Mouse (Mus musculus): Measurements from ENCODE around the gene Klhdc8a. TPM values are rescaled to one million over a fixed set of nuclear protein-coding genes. Genes with fewer than 3 reads are reported as not detected.
A peak's percentile ranks its signal among the peaks of the same experiment; 100 is the strongest.

Gene Klhdc8a
- polyA plus RNA-seq (2014; fragmentation: Nextera tagmentation; extraction: Ambion mirVana) = 1.3 and 1.4 TPM in 2 replicates

DNA sequence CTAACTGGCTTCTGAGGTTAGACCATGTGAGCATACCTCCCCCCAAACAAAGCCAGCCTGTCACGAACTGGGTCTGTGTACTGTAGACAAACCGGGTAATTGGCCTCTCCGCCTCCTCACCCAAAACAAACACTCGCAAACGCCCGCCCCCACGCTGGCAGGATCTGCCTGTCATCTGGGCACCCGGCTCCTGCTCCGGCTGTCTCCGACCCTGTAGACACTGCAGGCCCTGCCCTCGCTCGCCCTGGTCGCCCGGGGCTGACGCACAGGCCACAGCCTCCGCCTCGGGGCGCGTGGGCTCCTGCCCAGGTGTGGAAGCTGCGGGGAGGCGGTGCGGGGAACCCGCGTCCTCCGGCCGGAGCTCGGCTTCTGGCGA lies at the start of gene Klhdc8a:
Gene Klhdc8a, plus strand, starts transcription at position 202 of the 376 bp plus-strand sequence.
- ATAC-seq (ENCODE audit: low FRiP score, low TSS enrichment) = peak; percentile 51
- 1% methylated on average over 28 of the region's 28 CpGs for WGBS
- peaks cover 4% of the 10 kb centered on the region; the same call in 1 of the 2 replicates for H3K4me1 ChIP-seq (ENCODE audit: control insufficient read depth, insufficient read depth, low read length)
- no peaks in the 10 kb centered on the region for H3K36me3 ChIP-seq (ENCODE audit: control insufficient read depth, insufficient read depth, low read length)
- H3K9me3 ChIP-seq (ENCODE audit: control insufficient read depth, low read length) = no peaks in the 10 kb centered on the region
- peak within 1 kb of the TSS; percentile 58 for H3K4me3 ChIP-seq (ENCODE audit: low read length)
- H3K4me2 ChIP-seq (replicated peaks; ENCODE audit: low read depth, low read length) = peak within 1 kb of the TSS; percentile 99
- H3K9ac ChIP-seq (ENCODE audit: low read depth, low read length) = peak within 1 kb of the TSS; percentile 60
- no peak within 1 kb of the TSS for H3K27ac ChIP-seq (ENCODE audit: low read depth, low read length)
- H3K27me3 ChIP-seq (ENCODE audit: control insufficient read depth, insufficient read depth, low read length) = peaks cover 21% of the 10 kb centered on the region

DNA sequence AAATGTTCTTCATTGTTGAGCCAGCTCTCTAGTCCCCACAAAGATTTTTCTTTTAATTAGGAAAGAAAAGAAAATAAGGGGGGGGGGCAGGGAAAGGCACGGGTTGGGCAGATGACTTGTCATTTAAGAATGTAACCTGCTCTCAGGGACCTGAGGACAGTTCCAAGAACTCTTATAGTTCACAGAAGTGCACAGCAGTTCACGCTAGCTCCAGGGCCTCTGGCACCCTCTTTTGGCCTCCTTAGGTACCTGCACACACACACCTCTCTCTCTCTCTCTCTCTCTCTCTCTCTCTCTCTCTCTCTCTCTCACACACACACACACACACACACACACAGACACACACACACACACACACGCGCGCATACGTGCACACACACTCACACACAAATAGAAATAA lies 44.0 kb upstream of the Klhdc8a start:
- H3K9me3 ChIP-seq (ENCODE audit: control insufficient read depth, low read length) = no peaks in the 10 kb centered on the region
- H3K4me1 ChIP-seq (ENCODE audit: control insufficient read depth, insufficient read depth, low read length) = no peaks in the 10 kb centered on the region
- H3K36me3 ChIP-seq (ENCODE audit: control insufficient read depth, insufficient read depth, low read length) = no peaks in the 10 kb centered on the region
- no peak overlapping the region for H3K4me2 ChIP-seq (replicated peaks; ENCODE audit: low read depth, low read length)
- no peak overlapping the region for H3K4me3 ChIP-seq (ENCODE audit: low read length)
- H3K27ac ChIP-seq (ENCODE audit: low read depth, low read length) = no peak overlapping the region
- H3K27me3 ChIP-seq (ENCODE audit: control insufficient read depth, insufficient read depth, low read length) = no peaks in the 10 kb centered on the region
- WGBS = 87% methylated on average over 6 of the region's 6 CpGs
- no peak for ATAC-seq (ENCODE audit: low FRiP score, low TSS enrichment)
- H3K9ac ChIP-seq (ENCODE audit: low read depth, low read length) = no peak overlapping the region

DNA sequence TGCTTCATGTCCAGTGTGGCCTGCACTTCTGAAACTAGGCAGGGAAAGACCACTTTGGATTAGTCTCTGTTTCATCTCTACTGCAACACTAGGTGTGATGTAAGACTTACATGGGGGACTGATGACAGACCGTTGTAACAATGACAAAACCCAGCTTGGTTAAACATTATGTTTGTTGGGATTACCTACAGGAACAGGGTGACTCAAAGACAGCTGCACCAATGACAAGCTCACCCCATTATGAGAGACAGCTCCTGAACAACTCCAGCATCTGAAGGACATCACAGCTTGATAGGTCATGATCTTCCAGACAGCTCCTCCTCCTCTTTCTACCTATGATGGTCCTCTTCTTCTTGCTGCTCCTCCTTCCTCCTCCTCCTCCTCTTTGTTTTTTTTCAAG lies 38.1 kb upstream of the Klhdc8a start:
- no peaks in the 10 kb centered on the region for H3K9me3 ChIP-seq (ENCODE audit: control insufficient read depth, low read length)
- H3K36me3 ChIP-seq (ENCODE audit: control insufficient read depth, insufficient read depth, low read length) = no peaks in the 10 kb centered on the region
- no peaks in the 10 kb centered on the region for H3K27me3 ChIP-seq (ENCODE audit: control insufficient read depth, insufficient read depth, low read length)
- ATAC-seq (ENCODE audit: low FRiP score, low TSS enrichment) = no peak
- H3K9ac ChIP-seq (ENCODE audit: low read depth, low read length) = no peak overlapping the region
- 88% methylated on average over 1 of the region's 1 CpGs for WGBS
- H3K4me2 ChIP-seq (replicated peaks; ENCODE audit: low read depth, low read length) = no peak overlapping the region
- peaks cover 4% of the 10 kb centered on the region; the same call in 1 of the 2 replicates for H3K4me1 ChIP-seq (ENCODE audit: control insufficient read depth, insufficient read depth, low read length)
- no peak overlapping the region for H3K4me3 ChIP-seq (ENCODE audit: low read length)
- H3K27ac ChIP-seq (ENCODE audit: low read depth, low read length) = no peak overlapping the region

DNA sequence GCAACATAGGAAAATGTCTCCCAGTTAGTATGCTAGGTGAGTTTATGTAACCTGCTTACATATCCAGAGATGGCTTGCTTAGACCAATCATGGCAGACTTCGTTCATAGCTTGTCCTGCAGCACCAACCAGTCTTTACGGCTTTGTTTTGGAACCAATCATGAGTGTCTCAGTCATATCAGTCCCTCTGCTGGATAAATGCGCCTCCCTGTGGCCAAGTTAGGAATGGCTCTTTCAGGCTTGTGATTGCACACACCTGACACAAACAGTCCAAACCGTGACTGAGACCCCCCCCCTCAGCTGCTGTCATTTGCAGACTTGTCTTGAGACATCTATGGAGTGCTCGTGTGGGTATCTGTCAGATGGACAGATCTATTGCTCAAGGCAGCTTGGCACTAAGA lies 37.4 kb upstream of the Klhdc8a start:
- Histone ChIP-seq H3K27me3 (ENCODE audit: control insufficient read depth, insufficient read depth, low read length) (no peaks in the 10 kb centered on the region), H3K4me2 (replicated peaks; ENCODE audit: low read depth, low read length) (no peak overlapping the region), H3K4me3 (ENCODE audit: low read length) (no peak overlapping the region), H3K27ac (ENCODE audit: low read depth, low read length) (no peak overlapping the region), H3K36me3 (ENCODE audit: control insufficient read depth, insufficient read depth, low read length) (no peaks in the 10 kb centered on the region), H3K9me3 (ENCODE audit: control insufficient read depth, low read length) (no peaks in the 10 kb centered on the region), H3K4me1 (ENCODE audit: control insufficient read depth, insufficient read depth, low read length) (peaks cover 5% of the 10 kb centered on the region; the same call in 1 of the 2 replicates), H3K9ac (ENCODE audit: low read depth, low read length) (no peak overlapping the region)
- WGBS = 69% methylated on average over 5 of the region's 5 CpGs
- ATAC-seq (ENCODE audit: low FRiP score, low TSS enrichment) = no peak

DNA sequence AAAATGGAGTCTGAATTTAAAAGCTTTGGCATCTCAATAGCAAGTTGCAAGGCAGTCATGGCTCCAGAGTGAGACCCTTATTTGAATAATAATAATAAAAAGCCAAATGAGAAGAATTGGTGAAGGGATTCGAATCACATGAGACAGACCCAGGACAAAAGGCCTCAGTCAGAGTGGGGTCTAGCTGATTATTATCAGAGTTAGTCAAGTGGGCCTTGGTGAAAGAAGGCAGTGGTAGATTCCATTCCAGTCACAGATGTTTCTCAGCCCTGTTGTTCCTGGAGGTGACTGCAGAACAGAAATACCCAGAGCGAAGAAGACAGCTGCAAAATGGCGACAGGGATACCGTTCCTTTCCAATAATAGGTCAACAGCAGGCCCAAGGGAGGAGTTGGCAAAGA lies 34.8 kb upstream of the Klhdc8a start:
- H3K9me3 ChIP-seq (ENCODE audit: control insufficient read depth, low read length) = no peaks in the 10 kb centered on the region
- no peak overlapping the region for H3K4me3 ChIP-seq (ENCODE audit: low read length)
- no peak for ATAC-seq (ENCODE audit: low FRiP score, low TSS enrichment)
- no peak overlapping the region for H3K9ac ChIP-seq (ENCODE audit: low read depth, low read length)
- no peaks in the 10 kb centered on the region for H3K27me3 ChIP-seq (ENCODE audit: control insufficient read depth, insufficient read depth, low read length)
- H3K4me2 ChIP-seq (replicated peaks; ENCODE audit: low read depth, low read length) = no peak overlapping the region
- no peaks in the 10 kb centered on the region for H3K36me3 ChIP-seq (ENCODE audit: control insufficient read depth, insufficient read depth, low read length)
- H3K4me1 ChIP-seq (ENCODE audit: control insufficient read depth, insufficient read depth, low read length) = peaks cover 14% of the 10 kb centered on the region
- no peak overlapping the region for H3K27ac ChIP-seq (ENCODE audit: low read depth, low read length)
- WGBS = 89% methylated on average over 4 of the region's 4 CpGs

DNA sequence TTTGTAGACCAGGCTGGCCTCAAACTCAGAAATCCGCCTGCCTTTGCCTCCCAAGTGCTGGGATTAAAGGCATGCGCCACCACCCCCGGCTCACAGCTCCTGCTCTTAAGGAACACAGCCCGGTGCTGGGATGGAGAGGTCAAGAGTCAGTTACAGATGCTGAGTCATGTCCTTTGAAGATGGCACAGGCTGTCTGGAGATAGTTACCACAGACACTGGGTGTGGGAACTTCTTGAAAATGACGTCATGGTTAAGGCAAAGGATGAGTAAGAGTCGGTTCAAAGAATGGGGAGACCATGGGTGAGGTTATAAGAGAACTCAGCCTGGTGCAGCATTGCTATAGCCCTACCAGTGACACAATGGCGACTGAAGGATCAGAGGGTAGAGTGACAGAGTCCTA lies 33.8 kb upstream of the Klhdc8a start:
- Histone ChIP-seq H3K4me1 (ENCODE audit: control insufficient read depth, insufficient read depth, low read length) (peaks cover 19% of the 10 kb centered on the region), H3K4me3 (ENCODE audit: low read length) (no peak overlapping the region), H3K27me3 (ENCODE audit: control insufficient read depth, insufficient read depth, low read length) (no peaks in the 10 kb centered on the region), H3K36me3 (ENCODE audit: control insufficient read depth, insufficient read depth, low read length) (no peaks in the 10 kb centered on the region), H3K9ac (ENCODE audit: low read depth, low read length) (no peak overlapping the region), H3K4me2 (replicated peaks; ENCODE audit: low read depth, low read length) (no peak overlapping the region), H3K9me3 (ENCODE audit: control insufficient read depth, low read length) (no peaks in the 10 kb centered on the region), H3K27ac (ENCODE audit: low read depth, low read length) (no peak overlapping the region)
- no peak for ATAC-seq (ENCODE audit: low FRiP score, low TSS enrichment)
- 67% methylated on average over 7 of the region's 7 CpGs for WGBS

DNA sequence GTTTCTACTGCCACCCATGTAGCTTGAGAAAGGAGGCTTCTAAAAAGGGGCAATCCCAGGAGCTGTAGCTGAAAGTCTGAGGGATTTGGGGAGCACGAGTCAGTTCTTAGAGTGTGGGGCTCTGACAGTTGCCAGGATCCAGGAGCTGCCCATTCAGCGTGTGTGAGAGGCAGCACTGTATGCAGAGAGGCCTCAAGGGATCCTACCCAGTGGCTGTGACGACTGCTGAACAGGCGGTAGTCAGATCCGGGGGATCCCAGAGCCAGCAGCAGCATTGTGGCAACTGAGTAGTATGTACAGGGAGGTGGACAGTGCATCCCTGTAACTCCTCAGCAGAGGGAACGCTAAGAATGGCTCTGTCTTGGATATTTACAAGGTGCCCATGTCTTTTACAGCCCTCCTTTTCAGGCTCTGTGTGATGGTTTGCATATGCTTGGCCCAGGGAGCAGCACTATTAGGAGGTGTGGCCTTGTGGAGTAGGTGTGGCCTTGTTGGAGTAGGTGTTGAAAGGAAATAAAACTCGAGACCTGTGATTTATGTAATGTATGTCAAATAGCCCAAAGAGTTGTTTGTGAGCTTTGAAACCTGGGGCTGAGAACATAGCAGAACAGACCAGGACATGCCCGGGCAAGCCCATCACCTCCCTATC lies 33.1 kb upstream of the Klhdc8a start:
- Histone ChIP-seq H3K4me1 (ENCODE audit: control insufficient read depth, insufficient read depth, low read length) (peaks cover 19% of the 10 kb centered on the region), H3K4me2 (replicated peaks; ENCODE audit: low read depth, low read length) (no peak overlapping the region), H3K27me3 (ENCODE audit: control insufficient read depth, insufficient read depth, low read length) (no peaks in the 10 kb centered on the region), H3K9me3 (ENCODE audit: control insufficient read depth, low read length) (no peaks in the 10 kb centered on the region), H3K9ac (ENCODE audit: low read depth, low read length) (no peak overlapping the region), H3K36me3 (ENCODE audit: control insufficient read depth, insufficient read depth, low read length) (no peaks in the 10 kb centered on the region), H3K4me3 (ENCODE audit: low read length) (no peak overlapping the region), H3K27ac (ENCODE audit: low read depth, low read length) (0 out of 2 replicates have a peak overlapping the region, but pooled peaks have one; percentile 42)
- 33% methylated on average over 7 of the region's 8 CpGs for WGBS
- peak; percentile 56 for ATAC-seq (ENCODE audit: low FRiP score, low TSS enrichment)

DNA sequence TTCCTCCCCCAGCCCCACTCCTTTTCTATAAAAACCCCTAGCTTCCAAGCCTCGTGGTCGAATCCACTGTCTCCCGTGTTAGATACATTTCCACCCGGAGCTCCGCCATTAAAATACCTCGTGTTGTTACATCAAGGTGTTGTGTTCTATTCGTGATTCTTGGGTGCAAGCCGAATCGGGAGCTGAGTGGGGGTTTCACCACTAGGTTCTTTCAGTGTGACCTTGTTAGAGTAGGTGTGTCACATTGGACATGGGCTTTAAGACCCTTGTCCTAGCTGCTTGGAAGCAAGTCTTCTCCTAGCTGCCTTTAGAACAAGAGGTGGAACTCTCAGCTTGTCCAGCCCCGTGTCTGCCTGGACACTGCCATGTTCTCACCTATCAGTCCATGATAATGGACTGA lies 32.5 kb upstream of the Klhdc8a start:
- H3K4me2 ChIP-seq (replicated peaks; ENCODE audit: low read depth, low read length) = no peak overlapping the region
- H3K9ac ChIP-seq (ENCODE audit: low read depth, low read length) = no peak overlapping the region
- peaks cover 19% of the 10 kb centered on the region for H3K4me1 ChIP-seq (ENCODE audit: control insufficient read depth, insufficient read depth, low read length)
- peak overlapping the region; percentile 43; the same call in 1 of the 2 replicates for H3K27ac ChIP-seq (ENCODE audit: low read depth, low read length)
- H3K4me3 ChIP-seq (ENCODE audit: low read length) = no peak overlapping the region
- H3K27me3 ChIP-seq (ENCODE audit: control insufficient read depth, insufficient read depth, low read length) = no peaks in the 10 kb centered on the region
- no peak for ATAC-seq (ENCODE audit: low FRiP score, low TSS enrichment)
- H3K36me3 ChIP-seq (ENCODE audit: control insufficient read depth, insufficient read depth, low read length) = no peaks in the 10 kb centered on the region
- no peaks in the 10 kb centered on the region for H3K9me3 ChIP-seq (ENCODE audit: control insufficient read depth, low read length)
- 75% methylated on average over 10 of the region's 10 CpGs for WGBS

DNA sequence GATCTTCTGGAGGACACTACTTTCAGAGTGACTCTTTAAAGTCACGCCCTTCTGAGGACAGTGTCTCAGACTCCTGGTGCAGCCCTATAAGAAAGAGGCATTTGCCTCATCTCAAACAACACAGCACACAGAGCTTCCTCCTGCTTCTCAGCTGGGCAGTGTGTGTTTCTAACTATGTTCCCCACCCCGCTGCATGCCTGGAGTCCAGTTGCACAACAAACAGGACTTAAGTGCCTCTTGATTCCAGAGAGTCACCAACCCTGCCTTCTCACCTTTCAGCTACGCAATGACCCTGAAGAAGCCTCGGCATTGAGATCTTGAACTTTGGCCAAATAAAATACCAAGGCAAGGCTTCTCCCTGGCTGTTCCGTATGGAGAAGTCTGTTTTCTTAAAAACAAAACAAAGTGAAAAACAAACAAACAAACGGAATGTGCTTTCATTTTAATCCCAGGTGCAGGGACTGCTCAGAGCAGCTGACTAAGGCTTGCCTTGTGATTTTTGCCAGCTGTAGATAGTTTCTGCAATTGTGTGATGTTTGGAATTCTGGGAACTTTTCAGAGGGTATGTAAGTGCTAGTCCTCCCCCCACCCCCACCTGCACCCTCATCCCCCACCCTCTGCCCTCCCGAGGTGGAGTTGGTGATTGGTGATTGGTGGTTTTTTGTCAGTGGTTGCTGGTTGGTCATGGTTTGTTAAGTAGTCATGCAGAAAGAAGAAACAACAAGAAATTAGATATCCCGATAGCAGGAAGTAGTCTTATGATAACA lies 31.5 kb upstream of the Klhdc8a start:
- WGBS = 15% methylated on average over 8 of the region's 8 CpGs
- no peak overlapping the region for H3K4me2 ChIP-seq (replicated peaks; ENCODE audit: low read depth, low read length)
- no peak overlapping the region for H3K9ac ChIP-seq (ENCODE audit: low read depth, low read length)
- H3K9me3 ChIP-seq (ENCODE audit: control insufficient read depth, low read length) = no peaks in the 10 kb centered on the region
- ATAC-seq (ENCODE audit: low FRiP score, low TSS enrichment) = peak; percentile 76
- no peaks in the 10 kb centered on the region for H3K36me3 ChIP-seq (ENCODE audit: control insufficient read depth, insufficient read depth, low read length)
- H3K4me1 ChIP-seq (ENCODE audit: control insufficient read depth, insufficient read depth, low read length) = peaks cover 19% of the 10 kb centered on the region
- no peak overlapping the region for H3K4me3 ChIP-seq (ENCODE audit: low read length)
- peak overlapping the region; percentile 44; the same call in 1 of the 2 replicates for H3K27ac ChIP-seq (ENCODE audit: low read depth, low read length)
- H3K27me3 ChIP-seq (ENCODE audit: control insufficient read depth, insufficient read depth, low read length) = no peaks in the 10 kb centered on the region
